Mouse (Mus musculus): ENCODE measurements around the gene Tnfsf8. TPM values are rescaled to one million over a fixed set of nuclear protein-coding genes. Genes with fewer than 3 reads are reported as not detected.

Gene Tnfsf8
- polyA plus RNA-seq, 1 experiment from 2014 or later, result not detected

GRCm38 (mm10) chr4:63850082-63850481, 11.1 kb downstream of the Tnfsf8 start:
- Histone ChIP-seq H3K9me3 (ENCODE audit: control insufficient read depth, low read length) (no peaks in the 10 kb centered on the region), H3K4me2 (replicated peaks; ENCODE audit: low read depth, low read length) (no peak overlapping the region), H3K27ac (ENCODE audit: low read depth, low read length) (no peak overlapping the region), H3K9ac (ENCODE audit: low read depth, low read length) (no peak overlapping the region), H3K4me1 (ENCODE audit: control insufficient read depth, insufficient read depth, low read length) (no peaks in the 10 kb centered on the region), H3K36me3 (ENCODE audit: control insufficient read depth, insufficient read depth, low read length) (no peaks in the 10 kb centered on the region), H3K27me3 (ENCODE audit: control insufficient read depth, insufficient read depth, low read length) (no peaks in the 10 kb centered on the region), H3K4me3 (ENCODE audit: low read length) (no peak overlapping the region)
- no peak for ATAC-seq (ENCODE audit: low FRiP score, low TSS enrichment)
- 87% methylated on average over 2 of the region's 2 CpGs for WGBS

- Histone ChIP-seq H3K9ac (ENCODE audit: low read depth, low read length) (no peak overlapping the region), H3K4me2 (replicated peaks; ENCODE audit: low read depth, low read length) (no peak overlapping the region), H3K27me3 (ENCODE audit: control insufficient read depth, insufficient read depth, low read length) (no peaks in the 10 kb centered on the region), H3K27ac (ENCODE audit: low read depth, low read length) (no peak overlapping the region), H3K4me3 (ENCODE audit: low read length) (no peak overlapping the region), H3K36me3 (ENCODE audit: control insufficient read depth, insufficient read depth, low read length) (no peaks in the 10 kb centered on the region), H3K4me1 (ENCODE audit: control insufficient read depth, insufficient read depth, low read length) (no peaks in the 10 kb centered on the region), H3K9me3 (ENCODE audit: control insufficient read depth, low read length) (no peaks in the 10 kb centered on the region)
- WGBS, result 72% methylated on average over 3 of the region's 3 CpGs
- no peak for ATAC-seq (ENCODE audit: low FRiP score, low TSS enrichment)
Measured at GRCm38 (mm10) chr4:63846881-63847597, 14.1 kb downstream of the Tnfsf8 start.

DNA sequence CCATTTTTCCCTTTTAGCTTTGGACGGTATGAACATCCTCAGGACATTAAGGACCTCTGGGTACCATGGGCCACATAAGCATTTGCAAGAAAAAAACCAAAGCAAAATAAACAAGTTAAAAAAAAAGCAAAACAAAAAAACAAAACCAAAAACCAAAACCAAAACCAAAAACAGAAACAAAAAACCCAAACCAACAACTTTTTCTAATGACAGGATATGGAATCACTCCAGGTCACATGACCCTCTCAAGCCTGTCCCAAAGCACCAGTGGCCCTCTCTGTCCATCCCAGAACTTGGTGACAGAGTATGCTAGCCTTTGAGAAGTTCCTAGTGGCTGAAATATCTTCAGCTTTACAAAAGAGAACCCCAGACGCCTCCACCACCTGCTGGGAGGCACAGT, 15.4 kb downstream of the Tnfsf8 start:
- Histone ChIP-seq H3K9me3 (ENCODE audit: control insufficient read depth, low read length) (no peaks in the 10 kb centered on the region), H3K27me3 (ENCODE audit: control insufficient read depth, insufficient read depth, low read length) (no peaks in the 10 kb centered on the region), H3K27ac (ENCODE audit: low read depth, low read length) (no peak overlapping the region), H3K36me3 (ENCODE audit: control insufficient read depth, insufficient read depth, low read length) (no peaks in the 10 kb centered on the region), H3K4me3 (ENCODE audit: low read length) (no peak overlapping the region), H3K4me2 (replicated peaks; ENCODE audit: low read depth, low read length) (no peak overlapping the region), H3K9ac (ENCODE audit: low read depth, low read length) (no peak overlapping the region), H3K4me1 (ENCODE audit: control insufficient read depth, insufficient read depth, low read length) (no peaks in the 10 kb centered on the region)
- 75% methylated on average over 2 of the region's 2 CpGs for WGBS
- ATAC-seq (ENCODE audit: low FRiP score, low TSS enrichment), result no peak

- no peak overlapping the region for H3K4me3 ChIP-seq (ENCODE audit: low read length)
Measured at GRCm38 (mm10) chr4:63843924-63844323, 17.2 kb downstream of the Tnfsf8 start.

DNA sequence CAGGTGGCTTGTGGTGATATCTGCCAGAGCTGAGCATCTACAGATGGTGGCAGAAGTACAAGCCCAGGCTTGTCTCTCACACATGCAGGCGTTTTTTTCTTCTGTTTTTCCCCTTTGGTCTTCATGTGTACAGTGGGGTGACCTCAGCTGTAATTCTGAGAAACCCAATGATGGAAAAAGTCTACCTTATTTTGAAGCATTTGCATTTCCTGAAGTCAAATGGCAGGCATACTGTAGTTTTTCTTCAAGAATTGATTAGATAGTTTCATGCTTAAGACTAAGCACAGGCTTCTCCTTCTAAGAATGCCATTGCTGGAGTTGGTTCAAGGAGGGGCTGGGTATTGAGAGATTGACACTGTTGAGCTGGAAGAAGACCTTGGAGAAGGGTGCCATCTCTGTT, 18.9 kb downstream of the Tnfsf8 start:
- no peaks in the 10 kb centered on the region for H3K4me1 ChIP-seq (ENCODE audit: control insufficient read depth, insufficient read depth, low read length)
- H3K9me3 ChIP-seq (ENCODE audit: control insufficient read depth, low read length), result no peaks in the 10 kb centered on the region
- no peak overlapping the region for H3K9ac ChIP-seq (ENCODE audit: low read depth, low read length)
- 70% methylated on average over 1 of the region's 1 CpGs for WGBS
- H3K27ac ChIP-seq (ENCODE audit: low read depth, low read length), result no peak overlapping the region
- no peak overlapping the region for H3K4me2 ChIP-seq (replicated peaks; ENCODE audit: low read depth, low read length)
- no peaks in the 10 kb centered on the region for H3K27me3 ChIP-seq (ENCODE audit: control insufficient read depth, insufficient read depth, low read length)
- no peak overlapping the region for H3K4me3 ChIP-seq (ENCODE audit: low read length)
- ATAC-seq (ENCODE audit: low FRiP score, low TSS enrichment), result no peak
- no peaks in the 10 kb centered on the region for H3K36me3 ChIP-seq (ENCODE audit: control insufficient read depth, insufficient read depth, low read length)

More at GRCm38 (mm10) chr4:63843924-63844323, 17.2 kb downstream of the Tnfsf8 start:
- WGBS, result 28% methylated on average over 6 of the region's 6 CpGs
- Histone ChIP-seq H3K27ac (ENCODE audit: low read depth, low read length) (no peak overlapping the region), H3K9me3 (ENCODE audit: control insufficient read depth, low read length) (no peaks in the 10 kb centered on the region), H3K27me3 (ENCODE audit: control insufficient read depth, insufficient read depth, low read length) (no peaks in the 10 kb centered on the region), H3K36me3 (ENCODE audit: control insufficient read depth, insufficient read depth, low read length) (no peaks in the 10 kb centered on the region), H3K9ac (ENCODE audit: low read depth, low read length) (no peak overlapping the region), H3K4me1 (ENCODE audit: control insufficient read depth, insufficient read depth, low read length) (no peaks in the 10 kb centered on the region), H3K4me2 (replicated peaks; ENCODE audit: low read depth, low read length) (no peak overlapping the region)
- no peak for ATAC-seq (ENCODE audit: low FRiP score, low TSS enrichment)

GRCm38 (mm10) chr4:63840457-63840856, 20.7 kb downstream of the Tnfsf8 start:
- Histone ChIP-seq H3K9ac (ENCODE audit: low read depth, low read length) (no peak overlapping the region), H3K27ac (ENCODE audit: low read depth, low read length) (no peak overlapping the region), H3K27me3 (ENCODE audit: control insufficient read depth, insufficient read depth, low read length) (no peaks in the 10 kb centered on the region), H3K36me3 (ENCODE audit: control insufficient read depth, insufficient read depth, low read length) (no peaks in the 10 kb centered on the region), H3K4me1 (ENCODE audit: control insufficient read depth, insufficient read depth, low read length) (no peaks in the 10 kb centered on the region), H3K9me3 (ENCODE audit: control insufficient read depth, low read length) (no peaks in the 10 kb centered on the region), H3K4me2 (replicated peaks; ENCODE audit: low read depth, low read length) (no peak overlapping the region), H3K4me3 (ENCODE audit: low read length) (no peak overlapping the region)
- ATAC-seq (ENCODE audit: low FRiP score, low TSS enrichment), result no peak
- 59% methylated on average over 5 of the region's 5 CpGs for WGBS

DNA sequence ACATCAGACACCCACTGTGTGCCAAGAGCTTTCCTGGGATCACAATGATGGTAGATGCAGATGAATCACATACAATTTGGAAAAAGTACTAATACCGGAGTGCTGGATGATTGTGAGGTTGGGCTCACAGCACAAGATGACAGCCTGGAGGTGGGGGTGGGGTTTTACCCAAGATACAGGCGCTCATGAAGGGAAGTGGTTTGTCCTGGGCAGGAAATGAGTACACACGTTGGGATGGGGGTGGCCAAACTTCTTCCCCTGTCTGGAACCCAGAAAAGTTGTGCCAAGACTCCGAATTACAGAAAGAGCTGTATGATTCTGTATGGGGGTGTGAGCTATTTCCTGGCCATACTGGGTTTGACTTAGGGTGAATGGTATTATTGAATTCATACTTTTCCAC, 38.0 kb downstream of the Tnfsf8 start:
- 79% methylated on average over 4 of the region's 4 CpGs for WGBS
- Histone ChIP-seq H3K4me2 (replicated peaks; ENCODE audit: low read depth, low read length) (no peak overlapping the region), H3K36me3 (ENCODE audit: control insufficient read depth, insufficient read depth, low read length) (no peaks in the 10 kb centered on the region), H3K9ac (ENCODE audit: low read depth, low read length) (no peak overlapping the region), H3K9me3 (ENCODE audit: control insufficient read depth, low read length) (no peaks in the 10 kb centered on the region; the same call in 1 of the 2 replicates), H3K4me3 (ENCODE audit: low read length) (no peak overlapping the region), H3K27ac (ENCODE audit: low read depth, low read length) (no peak overlapping the region), H3K27me3 (ENCODE audit: control insufficient read depth, insufficient read depth, low read length) (no peaks in the 10 kb centered on the region), H3K4me1 (ENCODE audit: control insufficient read depth, insufficient read depth, low read length) (no peaks in the 10 kb centered on the region)
- ATAC-seq (ENCODE audit: low FRiP score, low TSS enrichment), result no peak

GRCm38 (mm10) chr4:63817505-63817904, 43.6 kb downstream of the Tnfsf8 start:
- H3K27ac ChIP-seq (ENCODE audit: low read depth, low read length), result no peak overlapping the region
- H3K4me2 ChIP-seq (replicated peaks; ENCODE audit: low read depth, low read length), result no peak overlapping the region
- H3K27me3 ChIP-seq (ENCODE audit: control insufficient read depth, insufficient read depth, low read length), result no peaks in the 10 kb centered on the region
- no peak overlapping the region for H3K9ac ChIP-seq (ENCODE audit: low read depth, low read length)
- no peaks in the 10 kb centered on the region for H3K36me3 ChIP-seq (ENCODE audit: control insufficient read depth, insufficient read depth, low read length)
- no peaks in the 10 kb centered on the region for H3K4me1 ChIP-seq (ENCODE audit: control insufficient read depth, insufficient read depth, low read length)
- no peaks in the 10 kb centered on the region; the same call in 1 of the 2 replicates for H3K9me3 ChIP-seq (ENCODE audit: control insufficient read depth, low read length)
- ATAC-seq (ENCODE audit: low FRiP score, low TSS enrichment), result no peak
- H3K4me3 ChIP-seq (ENCODE audit: low read length), result no peak overlapping the region

DNA sequence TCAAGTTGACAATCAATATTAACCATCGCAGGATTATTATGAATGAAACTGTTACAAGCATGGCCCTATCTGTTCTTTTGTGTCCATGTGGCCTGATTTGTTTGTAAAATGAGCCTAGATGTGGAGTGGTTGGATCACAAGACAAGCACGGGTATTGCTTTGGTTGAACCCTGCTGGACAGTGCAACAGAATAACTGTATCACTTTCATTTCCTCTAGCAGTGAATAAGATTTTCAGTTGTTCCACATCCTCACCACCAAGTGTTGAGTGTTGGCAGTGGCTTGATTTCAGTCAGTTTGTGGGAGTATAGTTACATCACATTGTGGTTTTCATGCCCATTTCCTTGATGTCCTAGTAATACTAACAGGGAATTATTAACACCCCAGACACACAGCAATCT, 45.5 kb downstream of the Tnfsf8 start:
- Histone ChIP-seq H3K4me2 (replicated peaks; ENCODE audit: low read depth, low read length) (no peak overlapping the region), H3K4me3 (ENCODE audit: low read length) (no peak overlapping the region), H3K27me3 (ENCODE audit: control insufficient read depth, insufficient read depth, low read length) (no peaks in the 10 kb centered on the region), H3K9ac (ENCODE audit: low read depth, low read length) (no peak overlapping the region), H3K27ac (ENCODE audit: low read depth, low read length) (no peak overlapping the region), H3K9me3 (ENCODE audit: control insufficient read depth, low read length) (no peaks in the 10 kb centered on the region; the same call in 1 of the 2 replicates), H3K4me1 (ENCODE audit: control insufficient read depth, insufficient read depth, low read length) (no peaks in the 10 kb centered on the region), H3K36me3 (ENCODE audit: control insufficient read depth, insufficient read depth, low read length) (no peaks in the 10 kb centered on the region)
- WGBS, result 89% methylated on average over 2 of the region's 2 CpGs
- no peak for ATAC-seq (ENCODE audit: low FRiP score, low TSS enrichment)
